Mouse (Mus musculus): Measurements from ENCODE around the gene Tmcc3.

- TF ChIP-seq CTCF (IDR thresholded peaks at IDR 0.05; ENCODE audit: low read depth) (no peak), EP300 (IDR thresholded peaks at IDR 0.05; ENCODE audit: low read depth) (no peak; the same call in 1 of the 2 replicates)
Measured at GRCm38 (mm10) chr10:94432933-94433332, 121.2 kb downstream of the Tmcc3 start.

Data from heart, postnatal 0 days (tissue).